Mouse (Mus musculus) liver, embryonic 16.5 days (tissue): ENCODE data around the gene 9930022D16Rik. TPM values are rescaled to one million over a fixed set of nuclear protein-coding genes. Genes with fewer than 3 reads are reported as not detected.

Experiments
- ATAC-seq: fragments of 200-750 bp; cut with Nextera tagmentation; 2 replicates; pipeline ENCODE4 v1.8.0; 2017; ENCODE audit warnings: low read depth, mild to moderate bottlenecking, moderate number of reproducible peaks, moderate library complexity
- H3K27ac ChIP-seq: fragments of 300-500 bp; sonication (generic); 2 replicates; pipeline ENCODE4 v1.5.1; 2014; ENCODE audit warnings: mild to moderate bottlenecking, low read length
- H3K27me3 ChIP-seq: fragments of 300-500 bp; sonication (generic); 2 replicates; pipeline ENCODE4 v1.6.1; 2014; ENCODE audit warnings: low read depth, low read length, mixed read lengths; ENCODE audit not compliant: control insufficient read depth, insufficient read depth
- H3K36me3 ChIP-seq: fragments of 300-500 bp; sonication (generic); 2 replicates; pipeline ENCODE4 v1.6.1; 2014; ENCODE audit warnings: mild to moderate bottlenecking; ENCODE audit not compliant: control insufficient read depth, insufficient read depth
- H3K4me1 ChIP-seq: fragments of 300-500 bp; sonication (generic); 2 replicates; pipeline ENCODE4 v1.6.1; 2014; ENCODE audit warnings: low read depth, low read length, mixed read lengths; ENCODE audit not compliant: control insufficient read depth
- H3K4me2 ChIP-seq: fragments of 300-500 bp; sonication (generic); 2 replicates; pipeline ENCODE4 v1.6.1; 2014; ENCODE audit warnings: low read depth, low read length, mixed read lengths
- H3K4me3 ChIP-seq: fragments of 300-500 bp; sonication (generic); 2 replicates; pipeline ENCODE4 v1.5.1; 2014; ENCODE audit warnings: low read depth, mild to moderate bottlenecking, low read length
- H3K9ac ChIP-seq: fragments of 300-500 bp; sonication (generic); 2 replicates; pipeline ENCODE4 v1.6.1; 2014; ENCODE audit warnings: low read depth, low read length
- H3K9me3 ChIP-seq: fragments of 300-500 bp; sonication (generic); replicated peaks from 2 replicates; pipeline ENCODE4 v1.6.1; 2016; ENCODE audit warnings: low read length; ENCODE audit not compliant: control insufficient read depth
- WGBS: fragments of 180-500 bp; shearing (Covaris S2); extraction: QIAGEN DNeasy Blood & Tissue Kit; methylation state at CpG from one replicate; pipeline ENCODE4 v1.1.7; 2014; ENCODE audit not compliant: insufficient replicate concordance; 5-methylcytosine and 5-hydroxymethylcytosine counted together
- polyA plus RNA-seq: library from polyadenylated mRNA; unstranded; fragments of >200 nt; fragmentation: Nextera tagmentation; extraction: Ambion mirVana; gene quantifications from 2 replicates; pipeline ENCODE4 v1.2.1, GENCODE M21; 2015

9930022D16Rik gene
- polyA plus RNA-seq, 1 experiment from 2014 or later: not detected

GRCm38 (mm10) chr11:109377477-109377876 is 36.2 kb upstream of the 9930022D16Rik start:
- Histone ChIP-seq H3K27me3 (no peaks in the 10 kb centered on the region), H3K9me3 (no peaks in the 10 kb centered on the region), H3K4me2 (no peak overlapping the region), H3K9ac (no peak overlapping the region), H3K36me3 (no peaks in the 10 kb centered on the region), H3K4me1 (peaks cover 39% of the 10 kb centered on the region), H3K27ac (no peak overlapping the region), H3K4me3 (no peak overlapping the region)
- WGBS: 40% methylated on average over 10 of the region's 10 CpGs
- ATAC-seq: no peak

GRCm38 (mm10) chr11:109378051-109378450 is 35.7 kb upstream of the 9930022D16Rik start:
- ATAC-seq: no peak
- Histone ChIP-seq H3K27ac (no peak overlapping the region), H3K9ac (no peak overlapping the region), H3K4me1 (peaks cover 44% of the 10 kb centered on the region), H3K27me3 (no peaks in the 10 kb centered on the region), H3K4me3 (no peak overlapping the region), H3K36me3 (no peaks in the 10 kb centered on the region), H3K9me3 (no peaks in the 10 kb centered on the region), H3K4me2 (no peak overlapping the region)
- 52% methylated on average over 7 of the region's 7 CpGs for WGBS

- H3K27me3 ChIP-seq: no peaks in the 10 kb centered on the region
- no peak overlapping the region for H3K4me2 ChIP-seq
- no peak overlapping the region for H3K27ac ChIP-seq
- no peak overlapping the region for H3K9ac ChIP-seq
- peaks cover 37% of the 10 kb centered on the region for H3K4me1 ChIP-seq
- H3K9me3 ChIP-seq: no peaks in the 10 kb centered on the region
- 46% methylated on average over 5 of the region's 5 CpGs for whole genome bisulfite sequencing
- H3K36me3 ChIP-seq: no peaks in the 10 kb centered on the region
- no peak overlapping the region for H3K4me3 ChIP-seq
- ATAC-seq: no peak
Measured at GRCm38 (mm10) chr11:109380662-109381061, 33.1 kb upstream of the 9930022D16Rik start.

- Histone ChIP-seq H3K9me3 (no peaks in the 10 kb centered on the region), H3K4me3 (no peak overlapping the region)
- 81% methylated on average over 8 of the region's 8 CpGs for WGBS
Measured at GRCm38 (mm10) chr11:109385296-109385695, 28.4 kb upstream of the 9930022D16Rik start.

GRCm38 (mm10) chr11:109389046-109389445 is 24.7 kb upstream of the 9930022D16Rik start:
- Histone ChIP-seq H3K9ac (no peak overlapping the region), H3K9me3 (no peaks in the 10 kb centered on the region), H3K4me1 (no peaks in the 10 kb centered on the region; the same call in none of the 2 replicates), H3K27ac (no peak overlapping the region), H3K27me3 (no peaks in the 10 kb centered on the region), H3K4me3 (no peak overlapping the region), H3K36me3 (no peaks in the 10 kb centered on the region), H3K4me2 (no peak overlapping the region)
- no peak for ATAC-seq
- WGBS: 85% methylated on average over 5 of the region's 5 CpGs

More at GRCm38 (mm10) chr11:109385296-109385695, 28.4 kb upstream of the 9930022D16Rik start:
- Histone ChIP-seq H3K4me2 (no peak overlapping the region), H3K9ac (no peak overlapping the region), H3K4me1 (peaks cover 9% of the 10 kb centered on the region), H3K27ac (no peak overlapping the region), H3K36me3 (no peaks in the 10 kb centered on the region), H3K27me3 (no peaks in the 10 kb centered on the region)
- ATAC-seq: no peak

- Histone ChIP-seq H3K4me2 (no peak overlapping the region), H3K9ac (no peak overlapping the region), H3K9me3 (no peaks in the 10 kb centered on the region), H3K4me1 (no peaks in the 10 kb centered on the region; the same call in none of the 2 replicates), H3K4me3 (no peak overlapping the region), H3K27ac (no peak overlapping the region), H3K27me3 (no peaks in the 10 kb centered on the region), H3K36me3 (peaks cover 5% of the 10 kb centered on the region)
- ATAC-seq: no peak
- 85% methylated on average over 7 of the region's 7 CpGs for WGBS
Measured at GRCm38 (mm10) chr11:109391200-109391599, 22.5 kb upstream of the 9930022D16Rik start.

- Histone ChIP-seq H3K27me3 (no peaks in the 10 kb centered on the region), H3K4me3 (no peak overlapping the region), H3K27ac (no peak overlapping the region; the same call in 1 of the 2 replicates), H3K36me3 (peaks cover 8% of the 10 kb centered on the region), H3K4me2 (no peak overlapping the region), H3K4me1 (no peaks in the 10 kb centered on the region; the same call in none of the 2 replicates), H3K9me3 (no peaks in the 10 kb centered on the region), H3K9ac (no peak overlapping the region)
- peak; percentile 73 for ATAC-seq
- WGBS: 65% methylated on average over 7 of the region's 7 CpGs
Measured at GRCm38 (mm10) chr11:109391760-109392159, 22.0 kb upstream of the 9930022D16Rik start.

GRCm38 (mm10) chr11:109392601-109393000 is 21.1 kb upstream of the 9930022D16Rik start:
- H3K4me3 ChIP-seq: no peak overlapping the region
- H3K9me3 ChIP-seq: no peaks in the 10 kb centered on the region
- no peaks in the 10 kb centered on the region for H3K27me3 ChIP-seq
- no peak for ATAC-seq
- H3K36me3 ChIP-seq: peaks cover 8% of the 10 kb centered on the region
- H3K27ac ChIP-seq: no peak overlapping the region
- H3K4me2 ChIP-seq: no peak overlapping the region
- no peaks in the 10 kb centered on the region; the same call in none of the 2 replicates for H3K4me1 ChIP-seq
- WGBS: 83% methylated on average over 9 of the region's 9 CpGs
- no peak overlapping the region for H3K9ac ChIP-seq

GRCm38 (mm10) chr11:109394758-109395157 is 19.0 kb upstream of the 9930022D16Rik start:
- no peak overlapping the region for H3K4me2 ChIP-seq
- no peaks in the 10 kb centered on the region for H3K4me1 ChIP-seq
- H3K9me3 ChIP-seq: no peaks in the 10 kb centered on the region
- WGBS: 84% methylated on average over 9 of the region's 9 CpGs
- H3K27ac ChIP-seq: no peak overlapping the region
- ATAC-seq: no peak
- H3K9ac ChIP-seq: no peak overlapping the region
- no peak overlapping the region for H3K4me3 ChIP-seq
- no peaks in the 10 kb centered on the region for H3K27me3 ChIP-seq
- H3K36me3 ChIP-seq: peaks cover 11% of the 10 kb centered on the region
